Mouse (Mus musculus): ENCODE data around the gene Cd300c2. TPM values are rescaled to one million over a fixed set of nuclear protein-coding genes. Genes with fewer than 3 reads are reported as not detected.
"Not testable (repeated sequence)": the region's sequence is repeated elsewhere in the genome, so short reads cannot be mapped to it uniquely, and the experiment has no call there.

The Cd300c2 gene
- polyA plus RNA-seq (2015; fragmentation: Nextera tagmentation; extraction: Ambion mirVana) = 0.49 and 0.73 TPM in 2 replicates

- no peaks in the 10 kb centered on the region for H3K9me3 ChIP-seq (replicated peaks)
- H3K4me2 ChIP-seq = no peak within 1 kb of the TSS
- H3K4me3 ChIP-seq = no peak within 1 kb of the TSS
- H3K4me1 ChIP-seq = no peaks in the 10 kb centered on the region
- H3K9ac ChIP-seq = no peak within 1 kb of the TSS
- no peaks in the 10 kb centered on the region for H3K36me3 ChIP-seq (ENCODE audit: poor library complexity, severe bottlenecking)
- WGBS = 94% methylated on average over 7 of the region's 7 CpGs
- no peak within 1 kb of the TSS for H3K27ac ChIP-seq
- no peak for ATAC-seq
- H3K27me3 ChIP-seq = no peaks in the 10 kb centered on the region
These were observed at the start of gene Cd300c2 for GRCm38 (mm10) chr11:115001474-115002040. Gene Cd300c2, minus strand, starts transcription at chr11:115001880.

- Histone ChIP-seq H3K9me3 (replicated peaks) (no peaks in the 10 kb centered on the region), H3K27me3 (no peaks in the 10 kb centered on the region; the same call in 1 of the 2 replicates), H3K27ac (no peak overlapping the region), H3K9ac (no peak overlapping the region), H3K4me2 (no peak overlapping the region), H3K4me1 (no peaks in the 10 kb centered on the region), H3K36me3 (ENCODE audit: poor library complexity, severe bottlenecking) (no peaks in the 10 kb centered on the region), H3K4me3 (no peak overlapping the region)
- 47% methylated on average over 3 of the region's 3 CpGs for WGBS
- no peak for ATAC-seq
These were observed 47.7 kb upstream of the Cd300c2 start for GRCm38 (mm10) chr11:115049282-115049895.

GRCm38 (mm10) chr11:115048259-115048658, 46.6 kb upstream of the Cd300c2 start, which contains the start of gene Cd300ld3:
Gene Cd300ld3, minus strand, starts transcription at chr11:115048409.
- WGBS = 86% methylated on average over 2 of the region's 2 CpGs
- Histone ChIP-seq H3K27ac (no peak within 1 kb of the TSS), H3K4me3 (no peak within 1 kb of the TSS)

GRCm38 (mm10) chr11:115037669-115038068, 36.0 kb upstream of the Cd300c2 start, which contains the start of gene Cd300ld5:
Gene Cd300ld5, minus strand, starts transcription at chr11:115037769.
- not testable (repeated sequence) for H3K4me1 ChIP-seq; H3K4me2 ChIP-seq; H3K9ac ChIP-seq; H3K27me3 ChIP-seq; H3K36me3 ChIP-seq (ENCODE audit: poor library complexity, severe bottlenecking); H3K4me3 ChIP-seq; H3K9me3 ChIP-seq (replicated peaks); ATAC-seq; H3K27ac ChIP-seq
- WGBS = no CpG with 5 or more reads among the region's 6 CpGs

More at GRCm38 (mm10) chr11:115048259-115048658, 46.6 kb upstream of the Cd300c2 start, which contains the start of gene Cd300ld3:
- H3K9me3 ChIP-seq (replicated peaks) = no peaks in the 10 kb centered on the region
- H3K4me1 ChIP-seq = no peaks in the 10 kb centered on the region
- H3K4me2 ChIP-seq = no peak within 1 kb of the TSS
- no peak for ATAC-seq
- no peak within 1 kb of the TSS for H3K9ac ChIP-seq
- no peaks in the 10 kb centered on the region for H3K36me3 ChIP-seq (ENCODE audit: poor library complexity, severe bottlenecking)
- H3K27me3 ChIP-seq = no peaks in the 10 kb centered on the region; the same call in 1 of the 2 replicates

- ATAC-seq; H3K36me3 ChIP-seq (ENCODE audit: poor library complexity, severe bottlenecking); H3K27ac ChIP-seq; H3K27me3 ChIP-seq; H3K4me3 ChIP-seq; H3K9ac ChIP-seq; H3K4me2 ChIP-seq; H3K4me1 ChIP-seq; H3K9me3 ChIP-seq (replicated peaks): not testable (repeated sequence)
- no CpG with 5 or more reads among the region's 6 CpGs for WGBS
These were observed 25.2 kb upstream of the Cd300c2 start, which contains the start of gene Cd300ld4 for GRCm38 (mm10) chr11:115026912-115027311. Gene Cd300ld4, minus strand, starts transcription at chr11:115027012.

GRCm38 (mm10) chr11:115016093-115016492, 14.4 kb upstream of the Cd300c2 start, which contains the start of gene Cd300ld2:
Gene Cd300ld2, minus strand, starts transcription at chr11:115016193.
- not testable (repeated sequence) for ATAC-seq; H3K4me2 ChIP-seq; H3K9me3 ChIP-seq (replicated peaks); H3K27ac ChIP-seq; H3K4me1 ChIP-seq; H3K9ac ChIP-seq; H3K36me3 ChIP-seq (ENCODE audit: poor library complexity, severe bottlenecking); H3K4me3 ChIP-seq; H3K27me3 ChIP-seq
- no CpG with 5 or more reads among the region's 7 CpGs for WGBS

GRCm38 (mm10) chr11:115004070-115004469, 2.4 kb upstream of the Cd300c2 start:
- no peak overlapping the region for H3K27ac ChIP-seq
- H3K9ac ChIP-seq = no peak overlapping the region
- no peaks in the 10 kb centered on the region for H3K27me3 ChIP-seq
- WGBS = 82% methylated on average over 5 of the region's 5 CpGs
- no peak overlapping the region for H3K4me3 ChIP-seq
- ATAC-seq = no peak
- no peaks in the 10 kb centered on the region for H3K36me3 ChIP-seq (ENCODE audit: poor library complexity, severe bottlenecking)
- no peaks in the 10 kb centered on the region for H3K9me3 ChIP-seq (replicated peaks)
- no peaks in the 10 kb centered on the region for H3K4me1 ChIP-seq
- H3K4me2 ChIP-seq = no peak overlapping the region

- Histone ChIP-seq H3K4me3 (no peak within 1 kb of the TSS), H3K36me3 (ENCODE audit: poor library complexity, severe bottlenecking) (no peaks in the 10 kb centered on the region), H3K9me3 (replicated peaks) (no peaks in the 10 kb centered on the region), H3K27ac (no peak within 1 kb of the TSS), H3K4me1 (no peaks in the 10 kb centered on the region), H3K27me3 (no peaks in the 10 kb centered on the region), H3K4me2 (no peak within 1 kb of the TSS), H3K9ac (no peak within 1 kb of the TSS; the same call in 1 of the 2 replicates)
- 86% methylated on average over 4 of the region's 4 CpGs for WGBS
- no peak for ATAC-seq
These were observed 11.9 kb downstream of the Cd300c2 start, which contains the start of gene Cd300ld for GRCm38 (mm10) chr11:114989793-114990192. Gene Cd300ld, minus strand, starts transcription at chr11:114989922.

- Histone ChIP-seq H3K4me2 (no peak overlapping the region), H3K36me3 (ENCODE audit: poor library complexity, severe bottlenecking) (no peaks in the 10 kb centered on the region), H3K27ac (no peak overlapping the region), H3K27me3 (no peaks in the 10 kb centered on the region), H3K4me3 (no peak overlapping the region), H3K9me3 (replicated peaks) (peaks cover 24% of the 10 kb centered on the region), H3K9ac (no peak overlapping the region), H3K4me1 (no peaks in the 10 kb centered on the region)
- no peak for ATAC-seq
- 74% methylated on average over 4 of the region's 4 CpGs for WGBS
These were observed 19.8 kb downstream of the Cd300c2 start for GRCm38 (mm10) chr11:114981866-114982265.

GRCm38 (mm10) chr11:114972726-114973125, 29.0 kb downstream of the Cd300c2 start:
- no peaks in the 10 kb centered on the region for H3K27me3 ChIP-seq

GRCm38 (mm10) chr11:114968752-114969207, 32.9 kb downstream of the Cd300c2 start, which contains the start of gene Cd300c:
Gene Cd300c, minus strand, starts transcription at chr11:114969157.
- H3K4me3 ChIP-seq = no peak within 1 kb of the TSS
- ATAC-seq = no peak
- H3K9me3 ChIP-seq (replicated peaks) = peaks cover 4% of the 10 kb centered on the region; the same call in 1 of the 2 replicates
- no peaks in the 10 kb centered on the region for H3K27me3 ChIP-seq
- no peaks in the 10 kb centered on the region for H3K4me1 ChIP-seq
- H3K27ac ChIP-seq = no peak within 1 kb of the TSS
- H3K4me2 ChIP-seq = no peak within 1 kb of the TSS
- H3K9ac ChIP-seq = no peak within 1 kb of the TSS
- 87% methylated on average over 9 of the region's 9 CpGs for WGBS
- H3K36me3 ChIP-seq (ENCODE audit: poor library complexity, severe bottlenecking) = no peaks in the 10 kb centered on the region

More at GRCm38 (mm10) chr11:114972726-114973125, 29.0 kb downstream of the Cd300c2 start:
- no peak overlapping the region for H3K9ac ChIP-seq
- WGBS = 83% methylated on average over 10 of the region's 10 CpGs
- ATAC-seq = no peak
- no peaks in the 10 kb centered on the region for H3K4me1 ChIP-seq
- H3K27ac ChIP-seq = no peak overlapping the region
- H3K4me3 ChIP-seq = no peak overlapping the region
- no peaks in the 10 kb centered on the region for H3K36me3 ChIP-seq (ENCODE audit: poor library complexity, severe bottlenecking)
- no peak overlapping the region for H3K4me2 ChIP-seq
- H3K9me3 ChIP-seq (replicated peaks) = peaks cover 18% of the 10 kb centered on the region

- no peaks in the 10 kb centered on the region for H3K4me1 ChIP-seq
- H3K27me3 ChIP-seq = no peaks in the 10 kb centered on the region
- no peaks in the 10 kb centered on the region for H3K36me3 ChIP-seq (ENCODE audit: poor library complexity, severe bottlenecking)
- no peak overlapping the region for H3K9ac ChIP-seq
- H3K9me3 ChIP-seq (replicated peaks) = no peaks in the 10 kb centered on the region
- H3K27ac ChIP-seq = no peak overlapping the region
- 69% methylated on average over 3 of the region's 3 CpGs for WGBS
- no peak overlapping the region for H3K4me3 ChIP-seq
- ATAC-seq = no peak
- no peak overlapping the region for H3K4me2 ChIP-seq
These were observed 36.4 kb downstream of the Cd300c2 start for GRCm38 (mm10) chr11:114965182-114965828.
